Mouse (Mus musculus) intestine, embryonic 15.5 days (tissue): ENCODE measurements around the gene Nckap1l. TPM values are rescaled to one million over a fixed set of nuclear protein-coding genes. Genes with fewer than 3 reads are reported as not detected.
"Not testable (repeated sequence)": the region's sequence is repeated elsewhere in the genome, so short reads cannot be mapped to it uniquely, and the experiment has no call there.

Experiments
- ATAC-seq: fragments of 200-750 bp; cut with Nextera tagmentation; 2 replicates; pipeline ENCODE4 v1.8.0; 2017; ENCODE audit warnings: moderate TSS enrichment, moderate library complexity
- H3K27ac ChIP-seq: fragments of 300-500 bp; sonication (generic); 2 replicates; pipeline ENCODE4 v1.5.1; 2015; ENCODE audit warnings: mild to moderate bottlenecking, inconsistent platforms
- H3K27me3 ChIP-seq: fragments of 300-500 bp; sonication (generic); replicated peaks from 2 replicates; pipeline ENCODE4 v1.6.1; 2015; ENCODE audit warnings: inconsistent platforms
- H3K36me3 ChIP-seq: fragments of 300-500 bp; sonication (generic); 2 replicates; pipeline ENCODE4 v1.6.1; 2015; ENCODE audit warnings: inconsistent platforms
- H3K4me1 ChIP-seq: fragments of 300-500 bp; sonication (generic); replicated peaks from 2 replicates; pipeline ENCODE4 v1.6.1; 2015; ENCODE audit warnings: inconsistent platforms
- H3K4me2 ChIP-seq: fragments of 300-500 bp; sonication (generic); replicated peaks from 2 replicates; pipeline ENCODE4 v1.6.1; 2015; ENCODE audit warnings: mild to moderate bottlenecking, inconsistent platforms
- H3K4me3 ChIP-seq: fragments of 300-500 bp; sonication (generic); replicated peaks from 2 replicates; pipeline ENCODE4 v1.5.1; 2015; ENCODE audit warnings: inconsistent platforms
- H3K9ac ChIP-seq: fragments of 300-500 bp; sonication (generic); 2 replicates; pipeline ENCODE4 v1.6.1; 2015; ENCODE audit warnings: inconsistent platforms
- H3K9me3 ChIP-seq: fragments of 300-500 bp; sonication (generic); 2 replicates; pipeline ENCODE4 v1.6.1; 2016; ENCODE audit warnings: inconsistent platforms
- WGBS: fragments of 180-500 bp; shearing (Covaris S2); methylation state at CpG from one replicate; pipeline ENCODE4 v1.1.7; 2015; 5-methylcytosine and 5-hydroxymethylcytosine counted together
- polyA plus RNA-seq: library from polyadenylated mRNA; unstranded; fragments of >200 nt; fragmentation: Nextera tagmentation; extraction: Ambion mirVana; gene quantifications from 2 replicates; pipeline ENCODE4 v1.2.1, GENCODE M21; 2015

Gene Nckap1l
- polyA plus RNA-seq = 3.2 and 3.3 TPM in 2 replicates

GRCm38 (mm10) chr15:103453551-103454218, at the start of gene Nckap1l:
TSS of gene Nckap1l (plus strand) at chr15:103453794.
- no peak for ATAC-seq
- Histone ChIP-seq H3K27me3 (no peaks in the 10 kb centered on the region), H3K27ac (no peak within 1 kb of the TSS), H3K9me3 (no peaks in the 10 kb centered on the region), H3K36me3 (no peaks in the 10 kb centered on the region), H3K9ac (no peak within 1 kb of the TSS), H3K4me2 (no peak within 1 kb of the TSS), H3K4me1 (no peaks in the 10 kb centered on the region), H3K4me3 (no peak within 1 kb of the TSS)
- 82% methylated on average over 13 of the region's 13 CpGs for WGBS

GRCm38 (mm10) chr15:103405586-103405985, 48.0 kb upstream of the Nckap1l start:
- H3K27ac ChIP-seq, H3K9ac ChIP-seq, ATAC-seq, H3K4me1 ChIP-seq, H3K4me2 ChIP-seq, H3K9me3 ChIP-seq, H3K27me3 ChIP-seq, H3K4me3 ChIP-seq, H3K36me3 ChIP-seq: not testable (repeated sequence)
- 82% methylated on average over 3 of the region's 3 CpGs for WGBS

DNA sequence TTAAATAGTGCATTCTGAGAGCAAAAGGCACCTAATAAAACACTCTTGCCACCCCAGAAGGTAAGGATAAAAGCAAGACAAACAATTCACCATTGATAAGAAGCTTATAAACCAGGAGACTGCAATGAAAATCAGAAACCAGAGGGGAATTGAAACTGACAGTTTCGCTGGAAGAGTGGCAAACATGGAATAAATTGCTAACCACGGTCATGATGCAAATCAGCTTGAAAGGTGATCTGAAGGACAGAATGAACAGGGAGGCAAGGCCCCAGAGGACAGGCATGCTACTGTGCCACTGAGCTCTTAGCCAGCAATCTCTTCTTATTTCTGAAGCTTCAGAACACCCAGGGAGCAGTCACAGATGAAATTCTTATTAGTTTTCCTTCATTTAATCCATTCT, 26.6 kb upstream of the Nckap1l start:
- no peak overlapping the region for H3K27ac ChIP-seq
- no peak overlapping the region for H3K9ac ChIP-seq
- H3K27me3 ChIP-seq = no peaks in the 10 kb centered on the region
- H3K4me1 ChIP-seq = no peaks in the 10 kb centered on the region
- no peak for ATAC-seq
- no peaks in the 10 kb centered on the region for H3K9me3 ChIP-seq
- no peaks in the 10 kb centered on the region for H3K36me3 ChIP-seq
- no peak overlapping the region for H3K4me3 ChIP-seq
- WGBS = 36% methylated on average over 2 of the region's 2 CpGs
- no peak overlapping the region for H3K4me2 ChIP-seq

DNA sequence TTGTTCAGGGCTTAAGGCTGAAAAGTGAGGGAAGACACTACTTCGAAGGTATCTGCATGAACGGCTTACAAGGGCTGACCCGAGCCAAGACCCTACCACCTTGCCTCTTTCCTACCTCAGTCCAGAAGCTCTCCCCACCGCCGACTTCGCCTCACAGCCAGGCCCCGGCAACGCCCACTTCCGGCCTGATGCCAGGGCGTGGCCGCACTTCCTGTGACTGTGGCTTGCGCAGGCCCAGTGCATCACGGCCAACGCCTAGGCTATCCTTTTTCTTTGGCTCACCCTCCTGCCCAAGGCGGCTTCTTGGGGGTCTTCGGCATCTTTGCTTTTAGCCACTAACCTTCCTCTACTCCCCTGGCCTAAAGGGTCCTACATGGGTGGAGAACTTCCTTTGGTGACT, 23.4 kb upstream of the Nckap1l start, which contains the start of gene Gtsf1:
Gene Gtsf1 (minus strand): TSS at position 230 of the 400 bp plus-strand sequence.
- Histone ChIP-seq H3K4me2 (no peak within 1 kb of the TSS), H3K27me3 (no peaks in the 10 kb centered on the region), H3K4me1 (no peaks in the 10 kb centered on the region), H3K36me3 (no peaks in the 10 kb centered on the region), H3K27ac (no peak within 1 kb of the TSS), H3K4me3 (no peak within 1 kb of the TSS), H3K9me3 (no peaks in the 10 kb centered on the region), H3K9ac (no peak within 1 kb of the TSS)
- WGBS = 88% methylated on average over 16 of the region's 16 CpGs
- ATAC-seq = no peak

DNA sequence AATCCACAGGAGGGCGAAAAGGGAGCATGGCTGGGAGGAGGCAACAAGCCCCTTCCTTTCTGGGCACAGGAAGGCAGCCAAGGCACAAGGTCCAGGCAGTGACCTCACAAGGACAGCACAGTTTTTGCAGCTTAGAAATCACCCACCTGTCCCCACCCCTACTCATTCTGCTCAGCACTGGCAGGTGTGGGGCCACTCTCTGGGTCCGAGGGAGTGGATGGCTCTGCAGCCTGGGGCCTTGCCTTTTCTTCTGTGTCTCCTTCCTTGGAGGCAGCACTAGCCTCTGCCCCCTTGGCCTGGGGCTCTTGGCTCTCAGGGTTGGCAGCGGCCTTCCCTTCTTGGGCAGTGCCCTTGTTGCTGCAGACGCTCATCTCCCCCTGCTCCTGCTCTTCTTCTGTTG, 7.6 kb upstream of the Nckap1l start:
- H3K4me1 ChIP-seq, H3K27me3 ChIP-seq, H3K4me2 ChIP-seq, H3K36me3 ChIP-seq, H3K27ac ChIP-seq, H3K4me3 ChIP-seq, H3K9ac ChIP-seq, ATAC-seq, H3K9me3 ChIP-seq: not testable (repeated sequence)
- WGBS = 80% methylated on average over 4 of the region's 4 CpGs

- H3K4me3 ChIP-seq = no peak within 1 kb of the TSS
- no peaks in the 10 kb centered on the region for H3K9me3 ChIP-seq
- H3K4me1 ChIP-seq = no peaks in the 10 kb centered on the region
- no peak within 1 kb of the TSS for H3K4me2 ChIP-seq
- no peaks in the 10 kb centered on the region for H3K36me3 ChIP-seq
- whole genome bisulfite sequencing = 43% methylated on average over 3 of the region's 3 CpGs
- H3K27ac ChIP-seq = no peak within 1 kb of the TSS
- no peaks in the 10 kb centered on the region for H3K27me3 ChIP-seq
- ATAC-seq = no peak
- H3K9ac ChIP-seq = no peak within 1 kb of the TSS
These were observed 5.2 kb upstream of the Nckap1l start, which contains the start of gene Gtsf2 for GRCm38 (mm10) chr15:103448369-103448768. TSS of gene Gtsf2 (minus strand) at chr15:103448469.

GRCm38 (mm10) chr15:103454449-103454848, 855 bp downstream of the Nckap1l start:
- no peak for ATAC-seq
- H3K9me3 ChIP-seq = no peaks in the 10 kb centered on the region
- no peak overlapping the region for H3K9ac ChIP-seq
- H3K4me1 ChIP-seq = no peaks in the 10 kb centered on the region
- H3K27ac ChIP-seq = no peak overlapping the region
- H3K27me3 ChIP-seq = no peaks in the 10 kb centered on the region
- no peak overlapping the region for H3K4me2 ChIP-seq
- H3K36me3 ChIP-seq = no peaks in the 10 kb centered on the region
- whole genome bisulfite sequencing = 76% methylated on average over 6 of the region's 6 CpGs
- no peak overlapping the region for H3K4me3 ChIP-seq

DNA sequence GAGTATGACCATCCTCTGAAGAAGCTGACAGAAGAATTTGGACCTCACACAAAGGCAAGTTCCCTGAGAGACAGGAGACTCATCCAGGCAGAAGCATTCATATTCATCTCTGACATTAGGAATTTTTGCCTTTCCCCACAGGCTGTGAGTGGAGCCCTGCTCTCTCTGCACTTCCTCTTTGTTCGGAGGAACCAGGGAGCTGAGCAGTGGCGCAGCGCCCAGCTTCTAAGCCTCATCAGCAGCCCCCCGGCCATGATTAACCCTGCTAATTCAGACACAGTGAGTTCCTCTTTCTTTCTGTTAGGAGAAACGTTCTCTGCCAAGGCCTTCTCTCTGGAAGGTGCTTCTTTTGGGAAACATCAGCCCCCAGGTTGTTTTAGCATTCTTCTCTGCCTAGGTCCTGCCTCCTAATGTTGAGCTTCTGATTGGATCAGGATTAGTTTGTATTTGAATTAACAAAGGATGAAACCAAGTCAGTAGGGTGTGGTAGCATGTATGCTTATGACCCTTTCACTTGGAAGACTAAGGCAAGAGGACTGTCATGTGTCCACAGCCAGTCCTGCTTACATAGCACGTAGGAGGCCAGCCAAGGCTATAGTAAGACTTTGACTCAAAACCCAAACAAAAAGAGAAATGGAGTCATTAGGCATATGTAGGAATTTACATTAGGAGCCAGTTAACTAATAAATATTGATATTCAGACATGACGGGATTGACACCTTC, 9.1 kb downstream of the Nckap1l start:
- Histone ChIP-seq H3K27me3 (no peaks in the 10 kb centered on the region), H3K4me3 (no peak overlapping the region), H3K4me2 (no peak overlapping the region), H3K9me3 (no peaks in the 10 kb centered on the region), H3K9ac (no peak overlapping the region), H3K4me1 (0 out of 2 replicates have a peak, but pooled peaks cover 2% of the 10 kb centered on the region), H3K27ac (no peak overlapping the region), H3K36me3 (no peaks in the 10 kb centered on the region)
- WGBS = 62% methylated on average over 7 of the region's 7 CpGs
- ATAC-seq = no peak

- no peak for ATAC-seq
- no peaks in the 10 kb centered on the region for H3K27me3 ChIP-seq
- no peak overlapping the region for H3K4me3 ChIP-seq
- no peaks in the 10 kb centered on the region for H3K36me3 ChIP-seq
- WGBS = 78% methylated on average over 7 of the region's 7 CpGs
- H3K9ac ChIP-seq = no peak overlapping the region
- H3K9me3 ChIP-seq = no peaks in the 10 kb centered on the region
- no peak overlapping the region for H3K4me2 ChIP-seq
- no peak overlapping the region for H3K27ac ChIP-seq
- no peaks in the 10 kb centered on the region for H3K4me1 ChIP-seq
These were observed 18.0 kb downstream of the Nckap1l start for GRCm38 (mm10) chr15:103471488-103472194.

- Histone ChIP-seq H3K4me2 (no peak overlapping the region), H3K4me1 (no peaks in the 10 kb centered on the region), H3K27me3 (no peaks in the 10 kb centered on the region), H3K9ac (no peak overlapping the region), H3K36me3 (no peaks in the 10 kb centered on the region), H3K9me3 (no peaks in the 10 kb centered on the region), H3K4me3 (no peak overlapping the region), H3K27ac (no peak overlapping the region)
- WGBS = 69% methylated on average over 3 of the region's 3 CpGs
- ATAC-seq = no peak
These were observed 18.7 kb downstream of the Nckap1l start for GRCm38 (mm10) chr15:103472265-103472664.

DNA sequence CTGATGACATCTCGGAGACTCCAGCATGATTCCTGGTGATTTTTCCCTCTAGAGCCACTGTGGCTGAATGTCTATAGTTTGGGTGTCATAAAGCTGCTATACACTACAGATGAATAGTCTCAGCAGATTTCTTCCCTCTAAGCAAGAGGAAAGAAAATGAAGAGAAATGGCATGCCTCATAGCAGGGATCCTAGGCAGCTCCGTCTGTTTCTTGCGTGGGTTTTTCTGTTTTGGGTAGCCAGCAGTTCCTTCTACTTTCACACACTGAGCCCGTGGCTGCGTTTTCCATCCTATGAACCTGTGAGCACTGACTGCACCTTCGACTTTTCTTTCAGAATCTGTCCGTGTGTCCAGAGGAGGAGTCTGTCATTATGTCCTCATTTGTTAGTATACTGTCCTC, 19.6 kb downstream of the Nckap1l start:
- no peaks in the 10 kb centered on the region for H3K4me1 ChIP-seq
- no peaks in the 10 kb centered on the region for H3K36me3 ChIP-seq
- H3K4me3 ChIP-seq = no peak overlapping the region
- no peaks in the 10 kb centered on the region for H3K27me3 ChIP-seq
- 82% methylated on average over 7 of the region's 7 CpGs for WGBS
- H3K27ac ChIP-seq = no peak overlapping the region
- no peak overlapping the region for H3K9ac ChIP-seq
- H3K9me3 ChIP-seq = no peaks in the 10 kb centered on the region
- ATAC-seq = no peak
- H3K4me2 ChIP-seq = no peak overlapping the region

GRCm38 (mm10) chr15:103473769-103474168, 20.2 kb downstream of the Nckap1l start:
- no peak overlapping the region for H3K4me3 ChIP-seq
- no peaks in the 10 kb centered on the region for H3K36me3 ChIP-seq
- no peaks in the 10 kb centered on the region for H3K4me1 ChIP-seq
- H3K27ac ChIP-seq = no peak overlapping the region
- no peak overlapping the region for H3K9ac ChIP-seq
- H3K9me3 ChIP-seq = no peaks in the 10 kb centered on the region
- no peak overlapping the region for H3K4me2 ChIP-seq
- H3K27me3 ChIP-seq = no peaks in the 10 kb centered on the region
- ATAC-seq = no peak
- 81% methylated on average over 5 of the region's 5 CpGs for WGBS
